Mouse (Mus musculus): ENCODE data around the gene Atad2b. TPM values are rescaled to one million over a fixed set of nuclear protein-coding genes. Genes with fewer than 3 reads are reported as not detected.
A peak's percentile ranks its signal among the peaks of the same experiment; 100 is the strongest.
"Not testable (repeated sequence)": the region's sequence is repeated elsewhere in the genome, so short reads cannot be mapped to it uniquely, and the experiment has no call there.

Gene Atad2b
- total RNA-seq, 2 experiments from 2014 or later = 11.3 to 12.0 TPM

DNA sequence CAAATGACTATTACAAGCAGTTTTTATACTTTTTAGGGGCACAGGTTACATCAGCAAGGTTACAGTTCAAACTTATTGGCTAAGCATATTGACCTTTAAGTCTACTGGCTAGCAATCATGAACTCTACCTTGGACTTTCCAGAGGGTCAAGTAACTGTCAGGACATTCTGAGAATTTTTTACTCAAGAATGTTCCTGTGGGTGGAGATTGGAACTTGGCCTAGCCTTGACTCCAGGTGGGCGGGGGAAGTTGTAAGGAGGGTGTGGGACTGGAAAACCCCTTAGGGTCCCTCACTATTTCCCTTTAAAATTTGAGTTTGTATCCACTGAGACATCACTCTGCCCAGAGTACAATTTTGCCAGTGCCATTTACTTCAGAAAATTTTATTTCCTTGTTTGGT lies 6.7 kb upstream of the Atad2b start:
- DNase-seq (ENCODE audit: low spot score) = not testable (repeated sequence)

- no peak for DNase-seq (ENCODE audit: low spot score)
These were observed 5.4 kb upstream of the Atad2b start for GRCm38 (mm10) chr12:4911716-4912115.

DNA sequence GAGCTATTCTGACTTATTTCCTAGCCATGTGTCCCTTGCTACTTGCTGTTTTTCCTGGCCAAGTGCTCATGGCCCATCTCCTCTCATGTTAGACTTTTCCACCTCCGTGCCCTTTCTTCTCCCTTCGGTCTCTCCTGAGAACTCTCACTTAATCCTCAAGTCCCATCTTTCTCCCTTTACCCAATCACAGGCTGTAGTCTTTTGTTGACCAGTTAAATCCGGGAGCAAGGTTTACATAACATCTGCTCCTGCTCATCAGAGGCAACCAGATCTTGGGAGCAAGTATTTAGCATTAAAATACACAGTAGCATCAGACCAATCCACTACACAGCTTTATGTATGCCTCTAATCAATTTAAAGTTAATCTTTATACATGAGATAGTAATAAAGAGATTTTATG lies 2.7 kb upstream of the Atad2b start:
- DNase-seq (ENCODE audit: low spot score) = no peak

- DNase-seq (ENCODE audit: low spot score) = no peak
These were observed 2.2 kb upstream of the Atad2b start for GRCm38 (mm10) chr12:4914944-4915343.

- peak; percentile 47 for DNase-seq (ENCODE audit: low spot score)
These were observed 845 bp downstream of the Atad2b start for GRCm38 (mm10) chr12:4917805-4918591.

GRCm38 (mm10) chr12:4928197-4928596 lies 11.0 kb downstream of the Atad2b start:
- DNase-seq (ENCODE audit: low spot score) = no peak

- DNase-seq (ENCODE audit: low spot score) = no peak
These were observed 13.8 kb downstream of the Atad2b start for GRCm38 (mm10) chr12:4930820-4931548.

- DNase-seq (ENCODE audit: low spot score) = no peak
These were observed 35.1 kb downstream of the Atad2b start for GRCm38 (mm10) chr12:4952272-4952671.

GRCm38 (mm10) chr12:4953156-4953555 lies 36.0 kb downstream of the Atad2b start:
- no peak for DNase-seq (ENCODE audit: low spot score)

DNA sequence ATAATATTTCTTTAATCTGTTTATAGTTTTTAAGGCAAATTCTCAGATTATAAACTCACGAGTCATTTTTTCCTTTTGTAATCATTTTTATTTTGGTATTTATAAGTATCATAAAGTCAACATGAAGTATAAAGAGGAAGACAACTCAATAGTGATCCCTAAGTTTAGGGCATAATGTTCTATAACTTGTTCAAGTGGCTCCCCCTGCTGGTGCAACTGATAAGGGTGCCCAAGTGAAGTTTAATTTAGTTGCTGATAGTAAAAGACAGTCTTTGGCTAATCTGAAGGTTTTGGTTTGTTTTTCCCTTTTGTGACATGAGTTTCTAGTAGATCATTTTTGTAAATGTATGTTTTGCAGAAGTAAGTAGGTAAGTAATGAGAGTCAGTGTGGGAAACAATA lies 55.8 kb downstream of the Atad2b start:
- DNase-seq (ENCODE audit: low spot score) = peak; percentile 74

- DNase-seq (ENCODE audit: low spot score) = no peak
These were observed 61.2 kb downstream of the Atad2b start for GRCm38 (mm10) chr12:4978324-4978723.

DNA sequence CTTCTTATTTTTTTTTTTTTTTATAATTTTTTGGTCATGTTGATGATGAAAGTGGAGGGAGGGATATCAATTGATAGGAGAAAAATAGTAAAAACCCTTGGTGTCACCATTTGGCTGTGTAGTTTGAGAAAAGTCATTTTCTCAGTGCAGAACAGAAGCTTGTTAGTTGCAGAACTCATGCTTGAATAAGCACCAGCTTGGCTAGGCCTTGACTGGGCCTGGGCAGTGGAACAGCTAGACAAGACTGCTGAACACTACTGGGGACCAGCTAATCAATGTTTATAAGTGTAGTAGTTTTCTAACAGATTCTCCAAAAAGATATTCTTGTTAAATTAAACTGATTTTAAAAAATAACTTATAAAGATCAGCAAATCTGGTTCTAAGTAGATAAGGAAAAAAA lies 79.8 kb downstream of the Atad2b start:
- DNase-seq (ENCODE audit: low spot score) = no peak

GRCm38 (mm10) chr12:5005338-5005737 lies 88.2 kb downstream of the Atad2b start:
- DNase-seq (ENCODE audit: low spot score) = no peak

GRCm38 (mm10) chr12:5005776-5006175 lies 88.6 kb downstream of the Atad2b start:
- DNase-seq (ENCODE audit: low spot score) = not testable (repeated sequence)

DNA sequence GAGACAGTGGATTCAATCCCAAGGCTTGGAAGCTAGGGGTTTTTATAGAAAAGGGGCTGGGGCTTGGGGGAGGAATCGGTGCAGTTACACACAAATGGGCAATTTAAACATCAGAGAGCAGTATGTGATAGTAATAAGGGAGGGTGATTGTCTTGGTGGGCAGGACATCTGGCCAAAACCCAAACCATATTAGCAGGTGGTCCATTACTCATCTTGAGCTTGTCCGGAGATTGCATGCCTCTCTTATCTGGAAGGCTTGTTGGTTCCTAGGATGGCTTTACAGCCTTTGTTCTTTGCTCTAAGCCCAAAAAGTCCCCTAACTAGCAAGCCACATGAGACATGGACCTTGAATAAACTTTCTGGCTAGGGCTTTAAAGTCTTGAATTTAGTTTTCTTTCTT lies 91.5 kb downstream of the Atad2b start:
- not testable (repeated sequence) for DNase-seq (ENCODE audit: low spot score)

DNA sequence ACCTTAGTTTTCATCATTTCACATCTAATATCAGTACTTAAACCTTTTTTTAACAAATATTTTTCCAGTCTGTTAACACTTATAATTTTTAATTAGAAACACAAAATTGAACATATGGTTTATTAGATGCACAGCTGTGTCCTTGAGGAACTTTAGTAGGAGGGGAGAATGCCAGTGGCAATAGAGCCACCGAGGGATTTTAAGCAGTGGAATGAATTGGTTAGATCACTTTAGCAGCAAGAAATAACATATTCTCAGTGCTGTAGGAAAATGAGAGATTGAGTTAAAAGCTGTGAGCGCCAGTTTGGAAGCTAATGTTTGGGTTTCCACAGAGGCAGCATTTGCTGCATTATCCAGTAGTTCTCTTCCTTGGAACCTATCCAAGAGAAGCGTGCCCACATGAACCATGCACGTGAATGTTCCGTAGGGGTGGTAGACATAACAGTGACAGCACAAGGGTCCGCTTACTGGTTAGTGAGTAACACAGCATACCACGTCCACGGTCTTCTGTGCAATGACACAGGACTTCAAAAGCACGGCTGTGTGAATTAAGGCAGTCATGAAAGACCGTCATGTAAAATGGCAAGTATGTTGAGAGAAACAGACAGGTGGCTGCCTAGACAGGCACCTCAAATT lies 108.2 kb downstream of the Atad2b start:
- no peak for DNase-seq (ENCODE audit: low spot score)

GRCm38 (mm10) chr12:5029035-5029434 lies 111.9 kb downstream of the Atad2b start:
- DNase-seq (ENCODE audit: low spot score) = no peak

GRCm38 (mm10) chr12:5038008-5038407 lies 120.9 kb downstream of the Atad2b start:
- no peak for DNase-seq (ENCODE audit: low spot score)

- DNase-seq (ENCODE audit: low spot score) = no peak
These were observed 127.0 kb downstream of the Atad2b start for GRCm38 (mm10) chr12:5044141-5044540.

GRCm38 (mm10) chr12:5048104-5048503 lies 131.0 kb downstream of the Atad2b start:
- no peak for DNase-seq (ENCODE audit: low spot score)

DNA sequence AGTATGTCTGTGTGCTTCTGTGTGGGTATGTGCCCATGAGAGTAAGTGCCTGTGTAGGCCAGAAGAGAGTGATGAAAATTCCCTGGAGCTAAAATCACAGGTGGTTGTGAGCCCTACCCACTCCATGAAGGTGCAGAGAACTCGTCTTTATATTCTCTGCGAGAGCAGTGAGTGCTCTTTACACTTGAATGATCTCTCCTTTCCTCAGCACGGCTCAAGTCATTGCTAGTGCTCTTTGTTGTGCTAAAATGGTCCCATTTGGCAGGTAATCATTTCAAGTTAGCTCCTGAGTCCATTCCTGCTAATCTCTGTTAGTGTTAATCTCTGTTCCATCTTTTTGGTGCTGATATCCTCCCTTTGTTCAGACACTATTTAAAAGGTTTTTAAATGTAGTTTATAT lies 150.4 kb downstream of the Atad2b start:
- no peak for DNase-seq (ENCODE audit: low spot score)

- no peak for DNase-seq (ENCODE audit: low spot score)
These were observed 153.0 kb downstream of the Atad2b start for GRCm38 (mm10) chr12:5070131-5070530.
